Comparison of ENCODE assay signal across 21 mouse cellular contexts in genomic region chr9:31993631-31994601, GRCm38 (mm10).
DNase-seq lines count a peak whose midpoint lies in the region; ATAC-seq lines count a peak whose summit lies in the region.
"Had no signal": no experiment of that assay in that cellular context is flagged by ENCODE, and none has a peak within 500 bp of the region (broad histone marks: within the 10 kb centered on the region; RNA-seq: fewer than 3 reads in every experiment).

No protein-coding gene starts in this region.

- 69% methylated on average over 7 of the region's 7 CpGs for WGBS in midbrain, embryonic 11.5 days
- WGBS in midbrain, embryonic 13.5 days: 79% methylated on average over 7 of the region's 7 CpGs

- no peaks in the 10 kb centered on the region for H3K9me3 ChIP-seq in midbrain, embryonic 11.5 days (ENCODE audit: control insufficient read depth, low read length)
- no peaks in the 10 kb centered on the region for H3K9me3 ChIP-seq in midbrain, embryonic 13.5 days
- H3K9me3 ChIP-seq: embryonic facial prominence, embryonic 12.5 days; stomach, embryonic 15.5 days had no signal

- H3K9ac ChIP-seq in midbrain, embryonic 11.5 days (ENCODE audit: low read length): no peak overlapping the region
- no peak overlapping the region for H3K9ac ChIP-seq in midbrain, embryonic 13.5 days (replicated peaks)
- H3K9ac ChIP-seq: embryonic facial prominence, embryonic 12.5 days; stomach, embryonic 15.5 days had no signal

- DNase-seq in heart, adult 11 months: peak; percentile 95
- DNase-seq in heart, adult 9 months (ENCODE audit: low spot score in 2 of 2): no peak
- DNase-seq in midbrain, embryonic 11.5 days (ENCODE audit: low spot score, missing footprints): peak; percentile 76
- peak; percentile 82 to 84 for DNase-seq in cerebellum, postnatal 10 days
- DNase-seq in kidney, adult 11 months: no peak
- DNase-seq in testis, postnatal 10 days (ENCODE audit: low spot score): no peak
- DNase-seq: adrenal gland, adult 2 months; B cell, adult 2 months; heart, postnatal 10 days; kidney, adult 9 months; lung, adult 2 months; midbrain, embryonic 14.5 days; spleen, adult 18-20 months; thymus, postnatal 25 days had no signal

- H3K4me1 ChIP-seq in midbrain, embryonic 11.5 days (ENCODE audit: control insufficient read depth, insufficient read depth, low read length): peaks cover 3% of the 10 kb centered on the region; the same call in 1 of the 2 replicates
- peaks cover 16% of the 10 kb centered on the region for H3K4me1 ChIP-seq in midbrain, embryonic 13.5 days (replicated peaks)

- H3K36me3 ChIP-seq in midbrain, embryonic 11.5 days (ENCODE audit: control insufficient read depth, insufficient read depth, low read length): no peaks in the 10 kb centered on the region
- H3K36me3 ChIP-seq in midbrain, embryonic 13.5 days: no peaks in the 10 kb centered on the region
- H3K36me3 ChIP-seq: embryonic facial prominence, embryonic 12.5 days; stomach, embryonic 15.5 days had no signal

- no peak overlapping the region for H3K4me2 ChIP-seq in midbrain, embryonic 11.5 days
- no peak overlapping the region for H3K4me2 ChIP-seq in midbrain, embryonic 13.5 days (replicated peaks)
- H3K4me2 ChIP-seq: embryonic facial prominence, embryonic 12.5 days; stomach, embryonic 15.5 days had no signal

- no peak overlapping the region for H3K4me3 ChIP-seq in midbrain, embryonic 11.5 days (ENCODE audit: low read depth, low read length)
- no peak overlapping the region for H3K4me3 ChIP-seq in midbrain, embryonic 13.5 days (replicated peaks)
- H3K4me3 ChIP-seq: embryonic facial prominence, embryonic 12.5 days; left cerebral cortex, adult 2 months; stomach, embryonic 15.5 days had no signal

- H3K27ac ChIP-seq in midbrain, embryonic 11.5 days (ENCODE audit: low read depth, low read length): no peak overlapping the region
- H3K27ac ChIP-seq in midbrain, embryonic 13.5 days: no peak overlapping the region
- H3K27ac ChIP-seq: embryonic facial prominence, embryonic 12.5 days; hindbrain, postnatal 0 days; left cerebral cortex, adult 2 months; macrophage; stomach, embryonic 15.5 days had no signal

- ATAC-seq in midbrain, embryonic 11.5 days (ENCODE audit: low FRiP score): no peak
- ATAC-seq in midbrain, embryonic 13.5 days: no peak
- ATAC-seq: hindbrain, postnatal 0 days; Patski had no signal

- H3K27me3 ChIP-seq in midbrain, embryonic 11.5 days (ENCODE audit: control insufficient read depth, insufficient read depth, low read length): no peaks in the 10 kb centered on the region
- no peaks in the 10 kb centered on the region for H3K27me3 ChIP-seq in midbrain, embryonic 13.5 days
- H3K27me3 ChIP-seq: embryonic facial prominence, embryonic 12.5 days; Patski; stomach, embryonic 15.5 days had no signal

Comparison
In these comparisons a context has a peak if more than half of its experiments do, and no peak if none do; other contexts are left out.
1. DNase-seq: peak in heart, adult 11 months (single experiment), midbrain, embryonic 11.5 days (single experiment) and cerebellum, postnatal 10 days (2 of 2); none in heart, adult 9 months (0 of 2), kidney, adult 11 months (single experiment) and testis, postnatal 10 days (single experiment).